Mouse (Mus musculus) kidney, embryonic 14.5 days (tissue): Measurements from ENCODE around the gene Epb41l2. TPM values are rescaled to one million over a fixed set of nuclear protein-coding genes. Genes with fewer than 3 reads are reported as not detected.

Source experiments
- ATAC-seq: fragments of 200-750 bp; cut with Nextera tagmentation; 2 replicates; pipeline ENCODE4 v1.8.0; 2017; ENCODE audit warnings: moderate number of reproducible peaks, mild to moderate bottlenecking, moderate TSS enrichment, moderate library complexity; ENCODE audit not compliant: low FRiP score, low TSS enrichment
- H3K27ac ChIP-seq: fragments of 300-500 bp; sonication (generic); 2 replicates; pipeline ENCODE4 v1.5.1; 2014; ENCODE audit warnings: low read depth, mild to moderate bottlenecking, low read length, moderate library complexity, mixed read lengths
- H3K27me3 ChIP-seq: fragments of 300-500 bp; sonication (generic); 2 replicates; pipeline ENCODE4 v1.6.1; 2014; ENCODE audit warnings: mild to moderate bottlenecking, low read length; ENCODE audit not compliant: control insufficient read depth, insufficient read depth
- H3K36me3 ChIP-seq: fragments of 300-500 bp; sonication (generic); 2 replicates; pipeline ENCODE4 v1.6.1; 2014; ENCODE audit warnings: low read length, mixed read lengths; ENCODE audit not compliant: control insufficient read depth, insufficient read depth
- H3K4me1 ChIP-seq: fragments of 300-500 bp; sonication (generic); 2 replicates; pipeline ENCODE4 v1.6.1; 2014; ENCODE audit warnings: low read length, mixed read lengths; ENCODE audit not compliant: control insufficient read depth, insufficient read depth
- H3K4me2 ChIP-seq: fragments of 300-500 bp; sonication (generic); replicated peaks from 2 replicates; pipeline ENCODE4 v1.6.1; 2014; ENCODE audit warnings: low read depth, mild to moderate bottlenecking, low read length
- H3K4me3 ChIP-seq: fragments of 300-500 bp; sonication (generic); 2 replicates; pipeline ENCODE4 v1.5.1; 2014; ENCODE audit warnings: mild to moderate bottlenecking, low read length
- H3K9ac ChIP-seq: fragments of 300-500 bp; sonication (generic); 2 replicates; pipeline ENCODE4 v1.6.1; 2014; ENCODE audit warnings: low read depth, mild to moderate bottlenecking, low read length, moderate library complexity
- H3K9me3 ChIP-seq: fragments of 300-500 bp; sonication (generic); 2 replicates; pipeline ENCODE4 v1.6.1; 2016; ENCODE audit warnings: low read length; ENCODE audit not compliant: control insufficient read depth
- WGBS: fragments of 180-500 bp; shearing (Covaris S2); extraction: QIAGEN DNeasy Blood & Tissue Kit; methylation state at CpG from one replicate; pipeline ENCODE4 v1.1.7; 2014; 5-methylcytosine and 5-hydroxymethylcytosine counted together
- polyA plus RNA-seq: library from polyadenylated mRNA; unstranded; fragments of >200 nt; fragmentation: Nextera tagmentation; extraction: Ambion mirVana; gene quantifications from 2 replicates; pipeline ENCODE4 v1.2.1, GENCODE M21; 2014

Gene Epb41l2
- polyA plus RNA-seq, 1 experiment from 2014 or later: 66.4 TPM

DNA sequence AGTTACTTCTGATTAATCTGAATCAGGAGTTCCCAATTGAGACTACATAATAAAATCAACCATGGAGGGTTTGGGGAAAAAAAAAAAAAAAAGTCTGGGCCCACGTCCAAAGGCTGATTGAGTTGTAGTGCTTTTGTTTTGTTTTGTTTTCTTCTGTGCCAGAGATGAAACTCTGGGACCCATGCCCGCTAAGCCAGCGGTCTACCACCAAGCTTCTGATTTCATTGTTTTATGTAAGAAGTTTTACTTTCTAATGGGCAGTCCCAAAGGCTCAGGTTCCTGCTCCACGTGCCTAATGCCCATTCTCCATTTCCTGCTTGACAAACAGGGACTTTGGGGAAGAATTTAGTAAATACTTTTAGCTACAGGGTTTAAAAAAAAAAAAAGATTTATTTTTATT, 33.9 kb upstream of the Epb41l2 start:
- Histone ChIP-seq H3K27ac (no peak overlapping the region), H3K36me3 (no peaks in the 10 kb centered on the region)
- WGBS: 63% methylated on average over 4 of the region's 4 CpGs

DNA sequence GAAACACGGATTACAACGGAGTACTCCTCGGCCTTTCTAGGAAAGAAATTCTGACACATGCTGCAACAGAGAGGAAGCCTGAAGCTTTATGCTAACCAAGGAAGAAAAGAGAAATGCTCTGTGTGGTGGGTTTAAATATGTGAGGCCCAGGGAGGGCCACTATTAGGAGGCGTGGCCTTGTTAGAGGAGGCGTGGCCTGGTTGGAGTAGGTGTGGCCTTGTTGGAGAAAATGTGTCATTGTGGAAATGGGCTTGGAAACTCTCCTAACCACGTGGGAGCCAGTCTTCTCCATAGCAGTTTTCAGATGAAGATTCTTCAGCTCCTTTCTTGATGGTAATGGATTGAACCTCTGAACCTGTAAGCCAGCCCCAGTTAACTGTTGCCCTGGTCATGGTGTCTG, 32.1 kb upstream of the Epb41l2 start:
- H3K27me3 ChIP-seq: no peaks in the 10 kb centered on the region
- no peak for ATAC-seq

More for the DNA sequence above, 33.9 kb upstream of the Epb41l2 start:
- H3K27me3 ChIP-seq: no peaks in the 10 kb centered on the region
- ATAC-seq: no peak
- H3K9me3 ChIP-seq: no peaks in the 10 kb centered on the region
- H3K4me3 ChIP-seq: no peak overlapping the region
- no peak overlapping the region for H3K9ac ChIP-seq
- no peaks in the 10 kb centered on the region for H3K4me1 ChIP-seq
- H3K4me2 ChIP-seq: no peak overlapping the region

DNA sequence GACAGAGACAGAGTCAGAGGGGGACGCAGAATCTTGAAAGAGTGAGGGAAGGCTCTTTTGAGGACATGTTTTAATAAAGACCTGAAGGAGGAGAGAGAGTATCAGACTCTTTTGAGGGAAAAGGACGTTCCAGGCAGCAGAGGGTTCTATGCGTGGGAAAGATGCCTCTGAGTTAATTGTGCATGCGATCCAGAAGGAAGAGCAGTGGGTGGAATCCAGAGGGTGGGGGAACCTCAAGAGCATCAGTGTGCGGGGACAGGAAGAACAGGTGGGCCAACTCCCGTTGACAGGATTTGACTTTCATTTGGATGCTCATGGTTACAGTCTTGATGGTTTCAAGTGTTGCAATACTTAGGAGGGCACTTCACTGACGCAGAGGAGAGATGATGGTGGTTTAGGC, 29.5 kb upstream of the Epb41l2 start:
- H3K4me1 ChIP-seq: no peaks in the 10 kb centered on the region
- no peak overlapping the region for H3K27ac ChIP-seq
- ATAC-seq: no peak
- no peak overlapping the region for H3K4me2 ChIP-seq
- 57% methylated on average over 7 of the region's 7 CpGs for WGBS
- H3K9me3 ChIP-seq: no peaks in the 10 kb centered on the region
- no peaks in the 10 kb centered on the region for H3K36me3 ChIP-seq
- H3K27me3 ChIP-seq: no peaks in the 10 kb centered on the region
- no peak overlapping the region for H3K4me3 ChIP-seq
- no peak overlapping the region for H3K9ac ChIP-seq

More for the DNA sequence above, 32.1 kb upstream of the Epb41l2 start:
- no peak overlapping the region for H3K27ac ChIP-seq
- H3K4me1 ChIP-seq: no peaks in the 10 kb centered on the region
- no peak overlapping the region for H3K9ac ChIP-seq
- 82% methylated on average over 6 of the region's 6 CpGs for WGBS
- H3K9me3 ChIP-seq: no peaks in the 10 kb centered on the region
- H3K4me3 ChIP-seq: no peak overlapping the region
- no peak overlapping the region for H3K4me2 ChIP-seq
- no peaks in the 10 kb centered on the region for H3K36me3 ChIP-seq

DNA sequence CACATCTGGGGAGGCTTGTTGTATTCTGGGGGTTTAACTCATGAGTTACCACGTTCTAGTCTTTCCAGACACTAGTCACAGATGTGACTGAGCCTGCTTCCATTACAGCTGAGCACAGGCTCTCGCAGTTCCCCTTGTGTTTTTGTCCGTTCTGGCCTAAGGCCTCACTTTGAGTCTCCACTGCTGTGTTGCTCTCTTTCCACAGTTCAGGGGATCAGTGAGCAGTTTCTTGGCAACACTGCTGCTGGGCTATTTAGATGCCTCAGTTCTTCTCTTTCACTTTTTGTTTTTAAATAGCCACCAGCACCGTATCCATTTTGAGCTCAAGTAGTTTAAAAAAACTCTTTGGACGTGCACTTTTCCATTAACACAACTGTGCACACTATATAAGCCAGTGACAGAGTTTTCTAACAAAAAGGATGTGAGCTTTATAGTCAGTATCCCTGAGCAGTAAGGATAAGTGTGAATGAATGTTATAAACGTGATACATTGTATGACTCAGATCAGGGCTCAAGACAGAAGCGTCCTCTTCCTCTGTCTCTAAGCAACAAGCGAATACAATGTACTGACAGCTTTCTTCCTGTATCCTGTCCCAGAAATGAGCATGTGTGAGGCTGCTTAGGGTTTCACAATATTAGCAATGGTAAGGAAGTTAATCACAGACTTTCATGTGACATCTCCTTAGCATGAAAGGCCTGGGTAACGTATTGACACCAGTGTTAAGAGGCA, 28.1 kb upstream of the Epb41l2 start:
- Histone ChIP-seq H3K4me1 (no peaks in the 10 kb centered on the region), H3K4me3 (no peak overlapping the region), H3K27me3 (no peaks in the 10 kb centered on the region), H3K36me3 (no peaks in the 10 kb centered on the region), H3K9me3 (no peaks in the 10 kb centered on the region), H3K4me2 (no peak overlapping the region), H3K9ac (no peak overlapping the region), H3K27ac (no peak overlapping the region)
- 71% methylated on average over 9 of the region's 9 CpGs for WGBS
- no peak; the same call in 1 of the 2 replicates for ATAC-seq

DNA sequence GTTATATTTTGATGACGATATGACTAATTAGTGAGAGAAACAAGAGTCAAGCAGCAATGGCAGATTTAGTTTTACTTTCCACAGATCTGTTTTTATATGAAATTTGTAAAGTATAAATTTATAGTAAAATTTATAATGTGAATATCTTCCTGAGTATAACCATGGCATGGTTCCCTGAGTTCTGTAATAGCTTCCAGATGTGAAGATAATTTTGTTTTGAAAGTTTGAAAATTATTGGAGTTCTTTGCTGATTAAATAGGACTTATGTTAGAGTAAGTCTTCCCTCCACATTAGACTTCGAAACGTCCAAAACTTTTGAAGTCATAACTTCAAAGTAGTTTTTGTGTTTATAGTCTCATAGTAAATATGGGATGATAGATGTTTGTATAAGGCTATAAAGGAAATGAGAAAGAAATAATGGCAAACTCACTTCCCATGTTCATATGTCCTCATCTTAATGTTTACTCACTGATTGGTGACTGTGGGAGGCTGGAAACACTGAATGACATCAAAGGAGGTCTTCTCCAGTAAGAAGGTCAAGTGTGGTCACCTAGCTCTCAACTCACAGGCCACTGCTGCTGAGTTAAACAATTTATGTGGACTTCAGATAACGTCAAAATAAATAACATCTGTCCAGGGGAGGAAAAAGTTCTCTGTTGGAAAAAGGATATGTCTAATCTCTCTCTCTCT, 26.1 kb upstream of the Epb41l2 start:
- no peaks in the 10 kb centered on the region for H3K36me3 ChIP-seq
- no peak overlapping the region for H3K27ac ChIP-seq
- 53% methylated on average over 4 of the region's 4 CpGs for WGBS
- H3K27me3 ChIP-seq: no peaks in the 10 kb centered on the region
- no peaks in the 10 kb centered on the region for H3K4me1 ChIP-seq
- H3K9ac ChIP-seq: no peak overlapping the region
- ATAC-seq: no peak; the same call in 1 of the 2 replicates
- H3K9me3 ChIP-seq: no peaks in the 10 kb centered on the region
- no peak overlapping the region for H3K4me3 ChIP-seq
- no peak overlapping the region for H3K4me2 ChIP-seq

DNA sequence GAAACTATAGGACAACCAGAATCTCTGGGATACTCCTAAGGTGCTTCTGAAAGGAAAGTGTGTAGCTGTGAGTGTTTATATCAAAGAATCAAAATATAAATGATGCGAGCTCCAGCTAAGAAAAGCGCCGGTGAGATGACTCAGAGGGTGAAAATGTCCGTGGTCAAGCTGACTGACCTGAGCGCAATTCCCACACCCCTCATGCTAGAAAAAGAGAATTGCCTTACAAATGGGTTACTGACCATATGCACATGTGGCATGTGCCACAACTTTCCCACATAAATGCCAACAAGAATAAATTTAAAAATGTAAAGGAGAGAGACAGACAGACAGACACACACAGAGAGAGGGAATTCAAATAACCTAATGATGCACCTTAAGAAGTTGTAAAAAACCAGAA, 18.9 kb upstream of the Epb41l2 start:
- no peaks in the 10 kb centered on the region for H3K36me3 ChIP-seq
- no peaks in the 10 kb centered on the region for H3K4me1 ChIP-seq
- no peaks in the 10 kb centered on the region for H3K27me3 ChIP-seq
- 0 out of 2 replicates have a peak, but pooled peaks cover 2% of the 10 kb centered on the region for H3K9me3 ChIP-seq
- H3K4me2 ChIP-seq: no peak overlapping the region
- H3K9ac ChIP-seq: no peak overlapping the region
- WGBS: 95% methylated on average over 5 of the region's 5 CpGs
- no peak for ATAC-seq
- no peak overlapping the region for H3K27ac ChIP-seq
- H3K4me3 ChIP-seq: no peak overlapping the region

DNA sequence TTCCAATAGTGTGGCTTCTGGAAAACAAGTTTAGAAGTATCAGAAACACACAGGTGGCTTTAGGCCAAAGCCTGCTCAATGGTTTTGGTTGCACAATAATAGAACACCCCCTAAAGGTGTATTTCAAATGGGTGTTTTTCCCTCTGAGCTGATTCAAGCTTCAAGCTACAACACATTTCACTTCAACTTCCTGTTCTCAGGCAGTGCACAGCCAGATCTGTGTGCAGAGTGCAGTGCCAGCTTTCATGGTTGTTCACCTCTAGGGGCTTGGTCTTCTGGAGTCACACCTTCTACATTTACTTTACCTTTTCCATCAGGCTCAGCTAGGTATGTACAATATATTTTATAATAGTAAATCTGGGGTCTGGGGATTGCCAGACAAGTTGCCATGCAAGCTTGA, 16.8 kb upstream of the Epb41l2 start:
- Histone ChIP-seq H3K27ac (no peak overlapping the region), H3K4me1 (no peaks in the 10 kb centered on the region)
- ATAC-seq: no peak

DNA sequence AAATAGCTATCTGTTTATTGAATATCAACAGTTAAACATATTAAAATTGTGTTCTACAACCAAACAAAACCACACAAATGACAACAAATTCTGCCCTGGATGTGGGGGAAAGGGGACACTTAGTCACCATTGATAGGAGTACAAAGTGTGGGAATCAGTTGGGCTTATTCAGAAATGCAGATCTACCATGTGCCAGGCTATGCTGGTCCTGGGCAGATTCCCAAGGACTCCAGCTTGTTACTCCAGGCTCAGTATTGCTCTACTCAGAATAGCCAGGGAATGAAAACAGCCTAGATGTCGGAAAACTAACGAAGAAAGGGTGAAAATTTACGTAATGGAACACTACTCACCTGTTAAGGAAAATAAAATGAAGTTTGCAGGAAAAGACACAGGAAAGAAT, 5.7 kb upstream of the Epb41l2 start:
- no peak overlapping the region for H3K4me2 ChIP-seq
- H3K4me1 ChIP-seq: no peaks in the 10 kb centered on the region
- WGBS: 96% methylated on average over 3 of the region's 3 CpGs
- H3K27ac ChIP-seq: no peak overlapping the region
- ATAC-seq: no peak
- no peaks in the 10 kb centered on the region for H3K27me3 ChIP-seq
- no peaks in the 10 kb centered on the region for H3K36me3 ChIP-seq
- no peak overlapping the region for H3K4me3 ChIP-seq
- H3K9me3 ChIP-seq: no peaks in the 10 kb centered on the region
- H3K9ac ChIP-seq: no peak overlapping the region

More for the DNA sequence above, 16.8 kb upstream of the Epb41l2 start:
- no peak overlapping the region for H3K4me3 ChIP-seq
- H3K27me3 ChIP-seq: no peaks in the 10 kb centered on the region
- H3K36me3 ChIP-seq: no peaks in the 10 kb centered on the region
- no peak overlapping the region for H3K4me2 ChIP-seq
- H3K9ac ChIP-seq: no peak overlapping the region
- 0 out of 2 replicates have a peak, but pooled peaks cover 2% of the 10 kb centered on the region for H3K9me3 ChIP-seq

DNA sequence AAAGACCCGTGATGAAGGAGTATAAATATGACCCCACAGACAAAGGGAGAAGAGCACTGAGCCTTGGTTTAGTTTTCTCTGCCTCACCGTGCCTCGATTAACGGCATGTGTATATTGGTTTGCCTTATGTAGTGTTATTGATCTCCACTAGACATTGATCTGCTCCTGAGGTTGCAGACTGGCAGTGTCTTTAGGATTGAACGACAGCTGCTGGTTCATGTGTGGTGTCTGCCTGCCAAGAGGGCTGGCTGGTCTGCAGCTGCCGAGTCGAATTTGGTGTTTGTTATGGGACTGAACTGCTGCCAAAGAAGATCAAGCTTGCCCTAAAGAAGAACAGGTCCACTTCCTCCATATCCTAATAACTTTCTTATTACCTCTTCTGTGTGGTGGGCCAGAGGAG, 5.2 kb upstream of the Epb41l2 start:
- no peaks in the 10 kb centered on the region for H3K36me3 ChIP-seq
- no peak overlapping the region for H3K4me2 ChIP-seq
- no peak overlapping the region for H3K4me3 ChIP-seq
- no peaks in the 10 kb centered on the region for H3K4me1 ChIP-seq
- no peaks in the 10 kb centered on the region for H3K27me3 ChIP-seq
- 91% methylated on average over 7 of the region's 7 CpGs for WGBS
- no peak overlapping the region for H3K27ac ChIP-seq
- H3K9me3 ChIP-seq: no peaks in the 10 kb centered on the region
- no peak overlapping the region for H3K9ac ChIP-seq
- ATAC-seq: no peak
